Mouse (Mus musculus) CH12.LX (cell line): ENCODE measurements at regions not wholly inside any gene's neighbourhood (a gene's known extent, or its start where the extent isn't known, plus 50 kb on each side); places are given as distances from the start of the nearest gene placed in this dataset.

Source experiments
- DNase-seq: peaks from one replicate; pipeline ENCODE4 v3.0.0-alpha.2; 2013; ENCODE audit errors: extremely low read depth
- H3K27ac ChIP-seq: 2 replicates; pipeline ENCODE4 v1.5.1; 2012; ENCODE audit warnings: low read depth, mild to moderate bottlenecking, control low read depth, moderate library complexity; ENCODE audit not compliant: insufficient read depth
- H3K27me3 ChIP-seq: replicated peaks from 2 replicates; pipeline ENCODE3; 2012; ENCODE audit warnings: inconsistent platforms
- H3K36me3 ChIP-seq, 2 experiments: replicated peaks in 1 of 2; 2 replicates each; pipeline versions ENCODE3 to v1.6.1; 2012; ENCODE audit warnings: inconsistent platforms in 1 of 2, low read length in 1 of 2, mild to moderate bottlenecking in 1 of 2, mixed read lengths in 1 of 2, moderate library complexity in 1 of 2; ENCODE audit not compliant: control insufficient read depth in 1 of 2, insufficient read depth in 1 of 2
- H3K4me1 ChIP-seq, 2 experiments: 2 replicates each; pipeline ENCODE4 v1.6.1; 2012; ENCODE audit warnings: inconsistent platforms in 1 of 2, moderate library complexity in 1 of 2; ENCODE audit not compliant: insufficient read depth in 2 of 2, control insufficient read depth in 1 of 2
- H3K4me2 ChIP-seq: 2 replicates; pipeline ENCODE4 v1.6.1; 2012; ENCODE audit warnings: low read depth, mild to moderate bottlenecking, control low read depth; ENCODE audit not compliant: poor library complexity, insufficient read depth, severe bottlenecking
- H3K4me3 ChIP-seq, 3 experiments: fragments of 150-350 bp in 1 of 3; sonication (generic) in 1 of 3; replicated peaks in 1 of 3; 2 replicates each; pipeline versions ENCODE3 to v1.5.1; 2011 to 2012; ENCODE audit warnings: low read depth in 2 of 3, low read length in 2 of 3, mild to moderate bottlenecking in 2 of 3, moderate library complexity in 2 of 3, control low read depth in 1 of 3, improper control_type of control experiment in 1 of 3, inconsistent platforms in 1 of 3, mixed read lengths in 1 of 3; ENCODE audit not compliant: poor library complexity in 1 of 3
- H3K79me2 ChIP-seq: replicated peaks from 2 replicates; pipeline ENCODE4 v1.6.1; 2012; ENCODE audit warnings: mild to moderate bottlenecking, moderate library complexity; ENCODE audit not compliant: control insufficient read depth, poor library complexity, insufficient read depth, severe bottlenecking; ENCODE audit errors: extremely low read depth
- H3K9ac ChIP-seq: 2 replicates; pipeline ENCODE4 v1.6.1; 2012; ENCODE audit warnings: low read depth, mild to moderate bottlenecking, control low read depth, moderate library complexity; ENCODE audit not compliant: insufficient read depth
- H3K9me3 ChIP-seq: replicated peaks from 2 replicates; pipeline ENCODE3; 2012; ENCODE audit warnings: low read length, inconsistent platforms, mixed read lengths
- CHD2 ChIP-seq: IDR thresholded peaks from 2 replicates; pipeline ENCODE4 v1.6.1; 2011; ENCODE audit warnings: low read length, improper control_type of control experiment
- ELF1 ChIP-seq: IDR thresholded peaks from 2 replicates; pipeline ENCODE4 v1.6.1; 2014; ENCODE audit warnings: low read depth, mild to moderate bottlenecking, inconsistent platforms, low read length, improper control_type of control experiment
- EP300 ChIP-seq: IDR thresholded peaks from 2 replicates; pipeline ENCODE4 v1.6.1; 2011; ENCODE audit warnings: low read length, improper control_type of control experiment
- GABPA ChIP-seq: IDR thresholded peaks from 2 replicates; pipeline ENCODE4 v1.6.1; 2012; ENCODE audit warnings: low read depth, low read length, improper control_type of control experiment, inconsistent platforms; ENCODE audit not compliant: insufficient replicate concordance
- IRF4 ChIP-seq: IDR thresholded peaks from 2 replicates; pipeline ENCODE4 v1.6.1; 2014; ENCODE audit warnings: low read depth, mild to moderate bottlenecking, inconsistent platforms, low read length, improper control_type of control experiment
- JUND ChIP-seq: conservative IDR thresholded peaks from 2 replicates; pipeline ENCODE4 v1.6.1; 2011; ENCODE audit warnings: low read depth, low read length, improper control_type of control experiment
- MAFK ChIP-seq: IDR thresholded peaks from 2 replicates; pipeline ENCODE4 v1.6.1; 2011; ENCODE audit warnings: low read length, improper control_type of control experiment; ENCODE audit not compliant: insufficient replicate concordance
- MAX ChIP-seq: IDR thresholded peaks from 2 replicates; pipeline ENCODE4 v1.6.1; 2011; ENCODE audit warnings: low read length, improper control_type of control experiment
- PAX5 ChIP-seq: IDR thresholded peaks from 2 replicates; pipeline ENCODE4 v1.6.1; 2012; ENCODE audit warnings: low read length, inconsistent platforms, mixed read lengths
- RAD21 ChIP-seq: IDR thresholded peaks from 2 replicates; pipeline ENCODE4 v1.6.1; 2011; ENCODE audit warnings: low read depth, mild to moderate bottlenecking, low read length, improper control_type of control experiment, moderate library complexity
- RCOR1 ChIP-seq: conservative IDR thresholded peaks from 2 replicates; pipeline ENCODE4 v1.6.1; 2012; ENCODE audit warnings: low read depth, mild to moderate bottlenecking, inconsistent platforms, low read length, improper control_type of control experiment
- TBP ChIP-seq: conservative IDR thresholded peaks from 2 replicates; pipeline ENCODE4 v1.6.1; 2011; ENCODE audit warnings: low read depth, low read length, improper control_type of control experiment
- TCF12 ChIP-seq: IDR thresholded peaks from 2 replicates; pipeline ENCODE4 v1.6.1; 2014; ENCODE audit warnings: low read depth, mild to moderate bottlenecking, inconsistent platforms, low read length, improper control_type of control experiment
- UBTF ChIP-seq: IDR thresholded peaks from 2 replicates; pipeline ENCODE4 v1.6.1; 2012; ENCODE audit warnings: low read depth, mild to moderate bottlenecking, inconsistent platforms, low read length, improper control_type of control experiment, moderate library complexity
- USF1 ChIP-seq: IDR thresholded peaks from 2 replicates; pipeline ENCODE4 v1.6.1; 2014; ENCODE audit warnings: low read depth, mild to moderate bottlenecking, inconsistent platforms, low read length, improper control_type of control experiment
- ZC3H11A ChIP-seq: IDR thresholded peaks from 2 replicates; pipeline ENCODE4 v1.6.1; 2012; ENCODE audit warnings: low read depth, mild to moderate bottlenecking, inconsistent platforms, low read length, improper control_type of control experiment
- ZMIZ1 ChIP-seq: IDR thresholded peaks from 2 replicates; pipeline ENCODE4 v1.6.1; 2012; ENCODE audit warnings: low read depth, mild to moderate bottlenecking, inconsistent platforms, low read length, improper control_type of control experiment
- ZNF384 ChIP-seq: IDR thresholded peaks from 2 replicates; pipeline ENCODE4 v1.6.1; 2012; ENCODE audit warnings: low read depth, low read length, improper control_type of control experiment, inconsistent platforms
- dilution Hi-C: fragments of 300-500 bp; cut with MboI; formaldehyde crosslinking; loops from 2 replicates; pipeline ENCODE4 v1.14.3; 2020; ENCODE audit warnings: low sequenced_read_pairs; ENCODE audit not compliant: extremely low pct_unique_long_range_greater_than_20kb, extremely low pct_ligation_motif_present
- in situ Hi-C: fragments of 300-500 bp; cut with MboI; formaldehyde crosslinking; loops from 3 replicates; pipeline ENCODE4 v1.14.3; 2019; ENCODE audit warnings: low sequenced_read_pairs, low pct_ligation_motif_present, low pct_unique_long_range_greater_than_20kb, mixed read lengths

- Histone ChIP-seq H3K27me3 (no peaks in the 10 kb centered on the region), H3K9ac (no peak overlapping the region), H3K4me1 (no peaks in the 10 kb centered on the region), H3K79me2 (no peaks in the 10 kb centered on the region), H3K9me3 (peaks cover 6% of the 10 kb centered on the region), H3K27ac (no peak overlapping the region), H3K36me3 (no peaks in the 10 kb centered on the region), H3K4me3 (no peak overlapping the region), H3K4me2 (no peak overlapping the region)
- dilution Hi-C loops (no loop called here), in situ Hi-C loops (no loop called here)
- DNase-seq = no peak
- no peak for TF ChIP-seq MAFK
- TF ChIP-seq ZC3H11A = no peak
- TF ChIP-seq JUND = no peak
- no peak for TF ChIP-seq TCF12
- no peak for TF ChIP-seq RAD21
- no peak for TF ChIP-seq GABPA
- TF ChIP-seq MAX = no peak
- no peak for TF ChIP-seq UBTF
- TF ChIP-seq IRF4 = no peak
- TF ChIP-seq RCOR1 = no peak
These were observed 93.2 kb downstream of the 2410131K14Rik start for GRCm38 (mm10) chr5:118338186-118338585.

- H3K9me3 ChIP-seq = no peaks in the 10 kb centered on the region
- H3K4me1 ChIP-seq = peaks cover 8 to 14% of the 10 kb centered on the region in 2 experiments; a peak in 3 of 4 replicates
- H3K27me3 ChIP-seq = no peaks in the 10 kb centered on the region
- dilution Hi-C loops (no loop called here), in situ Hi-C loops (no loop called here)
- no peak for DNase-seq
- H3K4me2 ChIP-seq = no peak overlapping the region
- H3K9ac ChIP-seq = no peak overlapping the region
- H3K27ac ChIP-seq = no peak overlapping the region
- no peak for TF ChIP-seq PAX5
- no peak for TF ChIP-seq TCF12
- no peak for TF ChIP-seq USF1
- no peak for TF ChIP-seq ZC3H11A
- no peak for TF ChIP-seq ZNF384
- TF ChIP-seq RCOR1 = no peak
- no peak for TF ChIP-seq ZMIZ1
- no peak for TF ChIP-seq EP300
- no peak for TF ChIP-seq JUND
- TF ChIP-seq TBP = no peak
- no peak for TF ChIP-seq MAX
- no peak for TF ChIP-seq GABPA
- no peak for TF ChIP-seq CHD2
- TF ChIP-seq ELF1 = no peak
- no peaks in the 10 kb centered on the region for H3K79me2 ChIP-seq
- no peak overlapping the region for H3K4me3 ChIP-seq
- no peaks in the 10 kb centered on the region for H3K36me3 ChIP-seq
These were observed 94.9 kb downstream of the 2410131K14Rik start for GRCm38 (mm10) chr5:118339676-118340661.
